Mouse (Mus musculus) testis, adult 2 months (tissue): ENCODE measurements around the gene Qprt. TPM values are rescaled to one million over a fixed set of nuclear protein-coding genes. Genes with fewer than 3 reads are reported as not detected.

Experiments
- H3K27ac ChIP-seq: fragments of 200-500 bp; 2 replicates; pipeline ENCODE4 v1.5.1; 2012; ENCODE audit warnings: low read depth, low read length; ENCODE audit not compliant: control insufficient read depth, insufficient read depth
- H3K27me3 ChIP-seq: fragments of 200-500 bp; 2 replicates; pipeline ENCODE4 v1.6.1; 2012; ENCODE audit warnings: mild to moderate bottlenecking, low read length, moderate library complexity; ENCODE audit not compliant: control insufficient read depth, insufficient read depth
- H3K36me3 ChIP-seq: fragments of 200-500 bp; 2 replicates; pipeline ENCODE4 v1.6.1; 2012; ENCODE audit warnings: mild to moderate bottlenecking, low read length; ENCODE audit not compliant: control insufficient read depth, insufficient read depth
- H3K4me1 ChIP-seq: fragments of 200-500 bp; 2 replicates; pipeline ENCODE4 v1.6.1; 2012; ENCODE audit warnings: low read length; ENCODE audit not compliant: control insufficient read depth, insufficient read depth
- H3K4me3 ChIP-seq: fragments of 200-500 bp; 2 replicates; pipeline ENCODE4 v1.5.1; 2012; ENCODE audit warnings: low read depth, mild to moderate bottlenecking, low read length, moderate library complexity, mixed read lengths; ENCODE audit not compliant: control insufficient read depth
- CTCF ChIP-seq: fragments of 200-500 bp; IDR thresholded peaks from 2 replicates; pipeline ENCODE4 v1.5.1; 2012; ENCODE audit warnings: low read depth, mild to moderate bottlenecking, inconsistent platforms, low read length, moderate library complexity; ENCODE audit not compliant: control insufficient read depth, insufficient read depth, insufficient replicate concordance
- POLR2A ChIP-seq: fragments of 200-500 bp; IDR thresholded peaks from 2 replicates; pipeline ENCODE4 v1.6.1; 2012; ENCODE audit warnings: low read depth, mild to moderate bottlenecking, inconsistent platforms, low read length, moderate library complexity; ENCODE audit not compliant: control insufficient read depth
- polyA plus RNA-seq: library from polyadenylated mRNA; depleted of rRNA; stranded (reverse); fragments of >200 nt; gene quantifications from 2 replicates; pipeline ENCODE4 v1.2.3, GENCODE M21; 2012; rRNA removed

Gene Qprt
- polyA plus RNA-seq, result 0.05 and 0.22 TPM in 2 replicates

GRCm38 (mm10) chr7:127121911-127122270 lies at the start of gene Qprt:
TSS of gene Qprt (minus strand) at chr7:127122226.
- H3K4me1 ChIP-seq, result peaks cover 8% of the 10 kb centered on the region
- no peak within 1 kb of the TSS for H3K4me3 ChIP-seq
- no peak within 1 kb of the TSS for H3K27ac ChIP-seq
- TF ChIP-seq POLR2A (no peak), CTCF (no peak)
- H3K27me3 ChIP-seq, result no peaks in the 10 kb centered on the region
- H3K36me3 ChIP-seq, result no peaks in the 10 kb centered on the region

- TF ChIP-seq POLR2A, result no peak
- Histone ChIP-seq H3K4me1 (no peaks in the 10 kb centered on the region), H3K27ac (no peak overlapping the region), H3K27me3 (no peaks in the 10 kb centered on the region), H3K4me3 (no peak overlapping the region), H3K36me3 (no peaks in the 10 kb centered on the region)
Observed at GRCm38 (mm10) chr7:127166501-127166900, 44.5 kb upstream of the Qprt start.

GRCm38 (mm10) chr7:127165607-127166493 lies 43.8 kb upstream of the Qprt start:
- no peak overlapping the region for H3K4me3 ChIP-seq
- H3K27ac ChIP-seq, result no peak overlapping the region
- H3K36me3 ChIP-seq, result no peaks in the 10 kb centered on the region
- H3K4me1 ChIP-seq, result no peaks in the 10 kb centered on the region
- no peak for TF ChIP-seq POLR2A
- TF ChIP-seq CTCF, result no peak
- H3K27me3 ChIP-seq, result no peaks in the 10 kb centered on the region

- no peaks in the 10 kb centered on the region for H3K27me3 ChIP-seq
- H3K36me3 ChIP-seq, result no peaks in the 10 kb centered on the region
- no peak overlapping the region for H3K4me3 ChIP-seq
- no peaks in the 10 kb centered on the region for H3K4me1 ChIP-seq
- TF ChIP-seq CTCF (no peak), POLR2A (no peak)
- H3K27ac ChIP-seq, result no peak overlapping the region
Observed at GRCm38 (mm10) chr7:127164002-127164401, 42.0 kb upstream of the Qprt start.

GRCm38 (mm10) chr7:127162546-127162945 lies 40.5 kb upstream of the Qprt start:
- H3K27me3 ChIP-seq, result no peaks in the 10 kb centered on the region
- TF ChIP-seq CTCF (no peak), POLR2A (no peak)
- no peak overlapping the region for H3K27ac ChIP-seq
- no peak overlapping the region for H3K4me3 ChIP-seq
- H3K4me1 ChIP-seq, result no peaks in the 10 kb centered on the region
- no peaks in the 10 kb centered on the region for H3K36me3 ChIP-seq

- no peaks in the 10 kb centered on the region for H3K36me3 ChIP-seq
Observed at GRCm38 (mm10) chr7:127157548-127157947, 35.5 kb upstream of the Qprt start.

GRCm38 (mm10) chr7:127153477-127153876 lies 31.5 kb upstream of the Qprt start:
- H3K27ac ChIP-seq, result no peak overlapping the region
- TF ChIP-seq CTCF, result no peak
- no peak for TF ChIP-seq POLR2A
- H3K36me3 ChIP-seq, result no peaks in the 10 kb centered on the region
- no peak overlapping the region for H3K4me3 ChIP-seq
- H3K27me3 ChIP-seq, result no peaks in the 10 kb centered on the region
- H3K4me1 ChIP-seq, result no peaks in the 10 kb centered on the region

More at GRCm38 (mm10) chr7:127157548-127157947, 35.5 kb upstream of the Qprt start:
- Histone ChIP-seq H3K4me1 (no peaks in the 10 kb centered on the region), H3K27ac (no peak overlapping the region), H3K4me3 (no peak overlapping the region), H3K27me3 (no peaks in the 10 kb centered on the region)
- no peak for TF ChIP-seq CTCF
- no peak for TF ChIP-seq POLR2A

- H3K27me3 ChIP-seq, result no peaks in the 10 kb centered on the region
- no peaks in the 10 kb centered on the region for H3K36me3 ChIP-seq
- no peak overlapping the region for H3K27ac ChIP-seq
- no peak for TF ChIP-seq POLR2A
- TF ChIP-seq CTCF, result no peak
- no peaks in the 10 kb centered on the region for H3K4me1 ChIP-seq
- no peak overlapping the region for H3K4me3 ChIP-seq
Observed at GRCm38 (mm10) chr7:127152464-127152863, 30.4 kb upstream of the Qprt start.
